Mouse (Mus musculus) erythroblast, embryonic 14.5 days (primary cell): ENCODE results near the gene Hist2h2ab.

ENCODE experiments used
- GATA1 ChIP-seq: IDR thresholded peaks from 2 replicates; pipeline ENCODE4 v1.6.1; 2012; ENCODE audit warnings: low read length, inconsistent platforms, mixed read lengths
- TAL1 ChIP-seq: IDR thresholded peaks from 3 replicates; pipeline ENCODE4 v1.6.1; 2012; ENCODE audit warnings: low read length, inconsistent platforms, mixed read lengths

GRCm38 (mm10) chr3:96170976-96171545 is 48.6 kb upstream of the Hist2h2ab start:
- TF ChIP-seq GATA1 (no peak), TAL1 (no peak)
